Mouse (Mus musculus) myocyte (in vitro differentiated cells): ENCODE measurements at regions not wholly inside any gene's neighbourhood (a gene's known extent, or its start where the extent isn't known, plus 50 kb on each side); places are given as distances from the start of the nearest gene placed in this dataset.

Experiments
- CEBPB ChIP-seq: IDR thresholded peaks from 2 replicates; pipeline ENCODE4 v1.6.1; 2011; ENCODE audit warnings: mild to moderate bottlenecking, moderate library complexity; ENCODE audit not compliant: poor library complexity, insufficient read depth, severe bottlenecking
- E2F4 ChIP-seq: IDR thresholded peaks from one replicate; pipeline ENCODE4 v1.6.1; 2011; ENCODE audit warnings: mild to moderate bottlenecking, control low read depth, moderate library complexity; ENCODE audit not compliant: insufficient read depth
- MAX ChIP-seq: IDR thresholded peaks from one replicate; pipeline ENCODE4 v1.6.1; 2011; ENCODE audit warnings: low read depth, mild to moderate bottlenecking, control low read depth
- MYOG ChIP-seq, 3 experiments: IDR thresholded peaks; one replicate each; pipeline ENCODE4 v1.6.1; 2011; ENCODE audit warnings: control low read depth in 2 of 3, low read depth in 2 of 3, mild to moderate bottlenecking in 2 of 3; ENCODE audit not compliant: insufficient read length in 2 of 3, control insufficient read depth in 1 of 3, insufficient read depth in 1 of 3
- POLR2A ChIP-seq: IDR thresholded peaks from one replicate; pipeline ENCODE4 v1.6.1; 2011; ENCODE audit warnings: low read depth, mild to moderate bottlenecking, control low read depth, moderate library complexity; ENCODE audit not compliant: insufficient read length
- POLR2AphosphoS2 ChIP-seq: IDR thresholded peaks from one replicate; pipeline ENCODE4 v1.6.1; 2011; ENCODE audit warnings: low read depth, control low read depth; ENCODE audit not compliant: insufficient read length
- TCF12 ChIP-seq: IDR thresholded peaks from one replicate; pipeline ENCODE4 v1.6.1; 2011; ENCODE audit warnings: mild to moderate bottlenecking, control low read depth; ENCODE audit not compliant: poor library complexity, insufficient read depth, severe bottlenecking
- TCF3 ChIP-seq: IDR thresholded peaks from one replicate; pipeline ENCODE4 v1.6.1; 2011; ENCODE audit warnings: low read depth, control low read depth; ENCODE audit not compliant: insufficient read length
- USF1 ChIP-seq: IDR thresholded peaks from one replicate; pipeline ENCODE4 v1.6.1; 2011; ENCODE audit warnings: low read depth, mild to moderate bottlenecking, control low read depth, moderate library complexity

- TF ChIP-seq USF1 (no peak), POLR2A (no peak), MAX (no peak), TCF12 (no peak), TCF3 (no peak), CEBPB (no peak), MYOG (IDR thresholded peaks at IDR 0.05; ENCODE audit: control insufficient read depth in 1 of 3, insufficient read depth in 1 of 3, insufficient read length in 2 of 3, low read depth in 2 of 3) (no peak), E2F4 (no peak), POLR2AphosphoS2 (no peak)
These were observed 141.7 kb downstream of the Qrsl1 start for GRCm38 (mm10) chr10:43759906-43760281.
